Mouse (Mus musculus): ENCODE measurements around the gene Cog1.

Gene Cog1

DNA sequence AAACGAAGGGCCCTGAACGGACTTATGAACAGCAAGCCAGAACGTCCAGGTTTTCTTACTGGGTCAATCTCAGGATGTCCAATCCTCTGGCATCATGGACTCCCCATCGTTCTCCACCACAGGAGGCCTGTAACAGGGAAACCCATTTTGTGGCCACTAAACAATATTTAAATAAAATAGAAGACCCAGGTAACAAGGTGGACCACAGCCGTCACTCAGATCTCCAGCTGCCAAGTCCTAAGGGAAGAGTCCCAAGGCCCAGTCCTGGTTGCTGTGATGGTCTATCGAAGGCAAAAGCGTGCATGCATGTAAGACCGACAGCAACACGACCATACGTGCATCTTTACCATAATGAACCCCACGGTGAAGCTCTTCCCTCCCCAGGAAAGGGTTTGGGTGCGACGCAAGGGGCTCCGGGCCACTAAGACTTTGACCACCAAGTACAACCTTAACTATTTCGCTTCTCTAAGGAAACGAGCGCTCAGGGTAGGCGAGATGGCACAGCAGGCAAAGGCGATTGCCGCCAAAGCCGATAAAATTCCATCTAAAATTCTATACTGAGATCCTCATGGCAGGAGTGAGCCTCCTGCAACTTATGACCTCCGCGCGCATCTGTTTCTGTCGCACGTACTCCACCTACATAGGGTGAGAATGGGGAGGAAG is at the start of gene Cog1:
TSS of gene Cog1 (plus strand) at position 480 of the 663 bp plus-strand sequence.
- peak in 1 of 2 experiments; percentile 27 for DNase-seq

DNA sequence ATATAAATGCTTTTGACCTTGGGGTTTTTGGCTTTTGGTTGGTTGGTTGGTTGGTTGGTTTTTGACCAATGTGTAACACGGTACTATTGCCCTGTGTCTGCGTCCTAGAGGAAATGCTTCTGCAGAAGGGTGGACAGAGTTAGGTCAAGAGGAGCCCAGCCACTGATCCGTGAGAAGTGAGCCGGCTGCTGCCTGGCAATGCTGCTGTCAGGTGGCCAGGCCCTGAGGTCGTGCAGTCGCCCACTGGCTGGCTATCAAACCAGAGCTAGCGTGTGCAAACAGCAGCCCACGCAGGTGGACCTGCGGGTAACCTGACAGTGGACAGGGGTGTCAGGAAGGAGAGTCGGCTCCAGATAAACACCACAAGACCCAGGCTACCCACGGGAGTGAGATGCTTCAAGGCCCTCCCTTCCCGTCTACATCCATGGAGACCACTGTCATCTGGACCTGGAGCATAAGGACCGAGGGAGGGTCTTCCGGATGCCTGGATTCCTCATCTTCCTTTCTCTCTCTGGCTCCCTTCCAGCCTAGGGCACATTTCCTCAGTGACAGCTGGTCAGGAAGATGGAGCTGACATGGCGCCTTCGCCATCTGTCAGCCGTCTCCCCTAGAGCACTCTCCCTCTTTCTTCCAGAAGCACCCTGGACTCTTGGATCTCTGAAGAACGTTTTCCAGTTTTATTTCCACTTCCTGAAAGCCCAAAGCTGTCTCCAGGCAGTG is 48.3 kb upstream of the Cog1 start:
- DNase-seq, result no peak

DNA sequence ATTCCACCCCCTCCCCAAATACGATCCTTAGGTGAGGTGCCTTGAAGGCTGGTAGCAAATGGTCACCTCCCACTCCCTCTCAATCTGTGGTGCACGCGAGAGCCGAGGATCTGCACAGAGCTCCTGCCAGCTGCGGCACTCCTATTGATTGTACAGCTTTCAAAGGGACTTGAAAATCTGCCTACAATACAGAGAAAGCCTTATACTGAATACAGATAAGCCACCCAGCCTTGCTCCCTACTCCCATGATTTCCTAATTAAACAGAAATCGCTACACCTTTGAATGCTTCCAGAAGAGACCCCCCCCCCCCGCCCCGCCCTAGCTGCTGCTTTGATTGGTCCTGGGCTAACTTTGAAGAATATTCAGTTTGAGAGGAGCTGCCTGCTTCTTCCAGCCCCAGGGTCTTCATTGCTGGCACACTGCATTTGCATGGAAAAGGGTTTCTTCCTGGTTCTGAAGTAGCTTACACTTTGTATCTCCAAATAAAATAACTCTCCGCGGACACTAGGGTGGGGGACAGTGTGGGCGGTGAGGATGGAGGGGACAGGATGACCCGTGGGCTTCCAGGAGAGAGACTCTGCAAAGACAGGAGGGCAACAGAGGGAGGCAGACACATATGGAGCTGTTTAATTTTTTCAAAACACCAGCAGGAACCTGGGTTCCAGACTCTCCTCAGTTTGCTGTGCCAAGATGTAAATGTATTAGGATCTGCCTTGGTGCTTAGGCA is 47.2 kb upstream of the Cog1 start:
- no peak for DNase-seq

DNA sequence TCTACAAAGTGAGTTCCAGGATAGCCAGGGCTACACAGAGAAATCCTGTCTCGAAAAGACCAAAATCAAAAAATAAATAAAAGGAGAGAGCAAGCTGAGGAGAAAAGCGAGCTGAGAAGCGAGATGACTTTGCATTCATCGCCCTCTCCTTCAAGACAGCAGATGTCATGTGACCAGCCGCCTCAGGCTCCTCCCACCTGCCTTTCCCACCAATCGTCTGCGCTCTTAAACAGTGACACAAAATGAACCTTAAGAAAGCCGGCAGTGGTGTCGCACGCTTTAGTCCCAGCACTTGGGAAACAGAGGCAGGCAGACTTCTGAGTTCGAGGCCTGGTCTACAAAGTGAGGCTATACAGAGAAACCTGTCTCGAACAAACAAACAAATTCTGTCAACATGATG is 41.4 kb upstream of the Cog1 start:
- no peak for DNase-seq

DNA sequence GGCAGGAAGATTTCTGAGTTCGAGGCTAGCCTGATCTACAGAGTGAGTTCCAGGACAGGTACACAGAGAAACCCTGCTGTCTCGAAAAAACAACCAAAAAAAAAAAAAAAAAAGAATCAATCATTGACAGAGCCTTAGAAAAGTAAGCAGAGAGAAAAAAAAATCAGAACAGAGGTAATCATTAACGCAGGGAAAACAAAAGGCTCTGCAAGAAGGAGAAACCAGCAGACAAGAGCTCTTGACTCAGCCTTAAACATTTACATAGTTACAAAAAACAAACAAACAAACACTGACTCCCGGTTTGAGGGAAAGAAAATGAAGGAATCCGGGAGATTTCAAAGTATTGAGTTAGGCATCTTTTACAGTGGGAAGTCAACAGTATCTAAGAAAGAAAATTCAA is 39.4 kb upstream of the Cog1 start:
- no peak for DNase-seq

DNA sequence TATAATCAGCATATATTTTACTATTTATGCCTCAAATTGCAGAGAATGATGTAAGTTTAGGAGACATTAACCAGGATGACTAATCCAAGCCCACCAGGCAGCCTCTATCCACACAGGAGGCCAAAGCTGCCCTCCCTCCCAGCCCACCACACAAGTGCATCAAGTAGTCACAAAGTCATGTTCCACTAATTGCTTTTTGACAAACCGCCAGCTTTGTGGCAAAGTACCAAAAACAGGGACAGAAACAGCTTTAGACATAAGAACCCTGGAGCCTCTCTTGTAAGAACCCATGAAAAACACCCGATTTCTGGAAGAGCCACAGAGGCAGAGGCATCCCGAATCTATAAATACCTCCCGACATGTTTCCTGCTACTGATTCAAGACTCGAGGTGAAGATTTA is 38.7 kb upstream of the Cog1 start:
- no peak for DNase-seq

DNA sequence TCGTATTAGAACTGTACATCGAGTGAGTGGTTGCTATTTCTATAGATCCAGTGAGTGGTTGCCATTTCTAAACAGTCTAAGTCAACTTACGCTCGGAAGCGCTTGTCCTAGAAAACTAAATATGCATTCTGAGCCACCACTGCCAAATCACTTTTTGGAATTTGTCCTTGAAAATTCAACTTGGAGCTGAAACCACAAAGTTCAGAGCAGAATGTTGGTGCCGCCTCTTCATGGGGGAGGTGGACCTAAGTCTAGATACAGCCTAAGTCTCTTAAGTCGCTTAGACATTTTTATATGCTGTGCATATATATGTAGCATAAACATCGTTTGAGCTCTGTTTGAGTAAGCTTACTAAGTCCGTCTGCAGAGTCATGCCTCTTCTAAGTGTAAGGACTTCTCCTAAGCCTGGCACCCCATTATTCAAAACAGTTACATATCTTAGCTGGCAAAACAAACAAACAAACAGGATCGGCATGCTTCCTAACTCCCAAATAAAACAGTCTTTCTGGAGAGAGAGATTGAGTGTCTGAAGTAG is 37.8 kb upstream of the Cog1 start:
- DNase-seq, result no peak

DNA sequence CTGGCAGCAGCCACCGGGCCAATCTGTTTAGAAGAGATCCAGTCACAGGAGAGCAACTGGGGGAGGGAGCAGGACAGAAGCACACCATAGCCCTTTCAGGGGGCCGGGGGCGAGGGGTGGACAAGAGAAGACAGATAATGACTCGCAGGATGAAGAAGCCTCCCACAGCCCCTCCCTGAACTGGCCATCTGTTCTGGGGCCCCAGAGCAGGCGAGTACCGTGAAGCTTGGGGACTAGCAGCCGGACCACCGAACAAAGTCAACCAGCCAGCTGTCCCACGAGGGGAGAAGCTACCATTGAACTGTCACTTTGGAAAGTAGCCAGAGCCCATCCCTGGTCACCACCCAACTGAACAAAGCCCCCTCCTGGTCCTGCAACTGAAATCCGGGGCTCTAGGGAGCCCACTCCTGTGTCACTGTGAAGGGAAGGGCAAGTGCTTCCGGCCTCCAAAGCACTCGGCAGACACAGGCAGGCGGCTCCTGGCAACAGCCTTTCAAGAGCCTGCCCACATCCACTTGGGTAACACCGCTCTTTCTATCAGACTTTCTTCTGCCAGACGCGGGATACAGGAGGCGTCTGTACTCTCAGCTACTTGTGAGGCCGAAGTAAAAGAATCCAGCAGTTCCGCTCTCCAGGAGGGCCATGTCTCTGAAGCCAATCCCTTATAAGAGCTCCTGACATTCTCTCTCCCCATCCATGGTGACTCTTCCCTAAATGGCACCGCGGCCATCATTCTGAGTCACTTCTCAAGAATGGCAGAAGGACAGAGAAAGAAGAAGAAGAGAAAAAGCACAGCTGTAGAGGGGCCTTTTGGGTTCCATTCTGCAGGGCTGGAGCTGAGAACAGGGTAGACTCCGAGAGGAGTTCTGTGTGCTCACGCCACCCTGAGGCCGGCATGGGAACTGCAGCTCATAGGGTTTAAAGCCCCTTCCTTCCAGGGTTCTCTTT is 37.0 kb upstream of the Cog1 start:
- peak; percentile 73 to 81 for DNase-seq

DNA sequence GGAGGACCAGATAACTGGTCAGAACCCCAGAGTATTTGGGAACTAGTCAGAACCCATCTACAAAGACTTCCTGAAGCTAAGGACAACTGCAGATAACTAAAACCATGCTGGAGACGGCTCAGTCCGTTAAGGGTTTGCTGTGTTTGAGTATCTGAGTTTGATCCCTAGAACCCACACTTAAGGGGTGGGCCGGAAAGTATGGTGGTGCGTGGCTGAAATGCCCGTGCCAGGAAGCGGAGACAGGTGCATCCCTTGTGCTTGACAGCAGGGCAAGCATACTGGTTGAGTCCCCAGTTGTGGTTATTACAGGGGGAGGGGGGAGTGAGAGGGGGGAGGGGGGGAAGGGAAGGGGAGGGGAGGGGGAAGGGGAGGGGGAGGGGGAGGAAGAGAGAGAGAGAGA is 34.5 kb upstream of the Cog1 start:
- peak; percentile 54 to 74 for DNase-seq

DNA sequence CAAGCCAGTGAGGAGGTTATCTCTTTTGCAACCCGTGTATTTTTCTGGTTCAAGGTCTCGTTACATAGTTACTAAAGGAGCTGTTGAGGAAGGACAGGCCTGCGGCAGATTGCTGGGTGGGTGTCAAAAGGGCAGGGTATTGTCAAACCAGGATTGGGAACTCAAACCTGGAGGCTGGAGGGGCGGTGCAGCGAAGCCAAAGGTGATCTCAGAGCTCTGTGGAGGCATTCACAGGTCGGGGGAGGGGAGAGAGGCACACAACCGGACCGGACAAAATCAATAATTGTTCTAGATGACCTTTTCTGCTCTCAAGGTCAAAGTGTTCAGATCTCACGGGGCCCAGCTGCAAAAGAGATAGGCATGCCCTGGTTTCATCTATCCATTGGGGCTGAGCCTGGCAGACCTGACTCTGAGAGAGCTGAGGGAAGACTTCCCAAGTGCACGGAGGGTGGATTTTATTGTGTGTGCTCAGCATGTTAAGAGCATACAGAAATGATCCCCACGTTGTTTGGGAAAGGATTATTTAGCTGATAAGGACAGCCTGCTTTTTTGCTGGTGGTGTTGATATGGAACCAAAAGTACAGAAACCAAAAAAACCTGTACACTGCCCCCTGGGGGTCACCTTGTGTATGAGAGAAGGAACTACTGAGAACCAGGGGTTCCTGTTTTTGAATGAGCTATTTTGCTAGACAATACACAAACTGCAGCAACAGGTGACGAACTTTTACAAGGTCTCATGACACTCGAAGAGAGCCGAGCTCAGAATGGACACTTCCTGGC is 31.6 kb upstream of the Cog1 start:
- DNase-seq, result peak; percentile 71 to 79

DNA sequence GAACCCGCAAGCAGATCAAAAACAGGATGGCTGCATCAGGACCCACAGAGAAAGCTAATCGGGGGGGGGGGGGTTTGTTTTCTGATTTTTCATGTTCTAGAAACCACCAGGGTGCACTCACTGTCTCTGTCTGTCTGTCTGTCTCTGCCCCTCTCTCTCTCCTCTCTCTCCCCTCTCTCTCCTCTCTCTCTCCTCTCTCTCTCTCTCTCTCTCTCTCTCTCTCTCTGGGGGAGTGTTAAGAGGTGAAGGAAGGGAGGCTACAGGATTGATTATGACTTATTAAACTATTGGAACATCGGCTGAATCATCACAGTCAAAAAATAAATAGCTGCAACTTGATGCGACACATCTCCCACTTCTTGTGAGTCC is 30.7 kb upstream of the Cog1 start:
- no peak for DNase-seq

DNA sequence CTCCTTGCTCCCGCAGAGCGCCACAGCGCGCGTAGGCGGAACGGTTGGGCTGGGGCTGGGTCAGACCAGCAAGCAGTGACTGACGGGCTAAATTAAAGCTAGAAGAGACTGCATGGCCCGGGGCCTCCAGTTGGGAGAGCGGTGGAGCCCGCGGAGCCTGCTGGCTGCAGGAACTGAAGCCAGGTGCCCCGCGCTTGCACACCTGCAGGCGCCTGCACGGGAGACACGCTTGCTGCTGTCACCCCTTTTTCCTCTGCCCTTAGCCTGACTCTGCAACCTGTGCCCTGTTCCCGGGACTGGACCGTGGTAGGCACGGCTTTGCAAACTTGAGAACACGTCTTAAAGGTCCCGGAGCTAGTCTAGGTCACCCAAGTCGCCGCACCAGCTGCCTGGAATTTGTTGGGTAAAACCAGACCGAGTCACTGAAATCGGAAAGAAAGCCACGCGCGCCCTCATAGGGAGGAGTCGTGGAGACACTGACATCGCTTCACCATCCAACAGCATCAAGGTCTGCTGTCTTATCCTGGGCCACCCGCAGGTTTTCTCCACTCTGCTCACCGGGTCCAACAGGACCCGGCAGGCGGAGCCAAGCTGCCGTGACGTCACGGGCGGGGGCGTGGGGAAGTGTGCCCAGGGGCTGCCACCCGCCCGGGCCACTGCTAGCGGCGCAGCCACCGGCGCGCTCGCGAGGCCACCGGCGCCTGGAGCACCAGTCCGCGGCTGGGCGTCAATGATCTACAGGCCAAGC is 30.1 kb upstream of the Cog1 start, which contains the start of gene Sstr2:
TSS of gene Sstr2 (plus strand) at position 671 of the 748 bp plus-strand sequence.
- DNase-seq, result peak; percentile 84

DNA sequence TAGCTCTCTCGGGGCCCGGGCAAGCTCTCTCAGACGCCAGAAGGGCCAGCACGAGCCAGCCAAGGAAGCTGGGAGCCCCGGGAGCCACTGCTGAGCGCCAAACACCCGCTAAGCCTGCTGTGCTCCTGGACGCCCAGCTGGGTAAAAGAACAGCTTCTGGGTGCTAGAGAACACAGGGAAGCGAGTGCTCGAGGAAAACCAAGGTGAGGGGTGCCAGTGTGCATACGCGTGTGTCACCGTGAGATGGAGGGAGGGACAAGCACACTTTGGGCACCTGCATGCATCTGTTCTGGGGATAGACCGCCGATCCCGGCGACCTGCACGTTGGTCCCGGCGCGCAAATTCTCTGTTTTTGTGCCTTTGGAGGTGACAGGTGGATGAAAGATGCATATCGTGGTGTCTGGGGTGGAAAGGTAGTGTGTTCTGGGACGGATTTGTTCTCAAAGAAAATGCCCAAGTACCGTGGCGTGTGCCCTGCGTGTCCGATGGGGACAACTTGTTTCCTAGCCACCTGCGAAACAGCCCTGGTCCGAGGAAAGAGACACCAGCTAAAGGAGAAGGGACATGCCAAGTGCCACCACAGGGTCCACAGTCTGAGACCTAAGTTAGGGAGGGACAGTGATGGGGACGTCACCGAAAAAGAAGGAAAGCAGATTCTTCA is 29.4 kb upstream of the Cog1 start:
- no peak for DNase-seq

DNA sequence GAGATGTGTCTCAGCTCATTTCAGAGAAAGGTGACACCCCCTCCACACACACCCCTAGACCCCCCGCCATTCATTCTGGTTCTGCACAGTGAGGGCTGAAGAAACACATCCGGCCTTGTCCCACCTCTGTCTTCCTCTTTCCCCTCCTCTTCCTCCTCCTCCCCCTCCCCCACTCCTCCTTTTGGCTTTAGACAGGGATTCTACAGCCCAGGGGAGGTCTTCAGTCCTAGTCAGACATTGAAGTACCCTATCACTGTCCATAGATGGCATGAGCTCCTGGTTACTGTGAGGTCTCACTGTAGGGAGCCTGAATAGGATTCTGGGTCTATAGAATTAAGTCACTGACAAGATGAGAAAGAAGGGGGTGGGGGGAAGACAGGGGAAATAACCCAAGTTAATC is 28.0 kb upstream of the Cog1 start:
- no peak for DNase-seq

DNA sequence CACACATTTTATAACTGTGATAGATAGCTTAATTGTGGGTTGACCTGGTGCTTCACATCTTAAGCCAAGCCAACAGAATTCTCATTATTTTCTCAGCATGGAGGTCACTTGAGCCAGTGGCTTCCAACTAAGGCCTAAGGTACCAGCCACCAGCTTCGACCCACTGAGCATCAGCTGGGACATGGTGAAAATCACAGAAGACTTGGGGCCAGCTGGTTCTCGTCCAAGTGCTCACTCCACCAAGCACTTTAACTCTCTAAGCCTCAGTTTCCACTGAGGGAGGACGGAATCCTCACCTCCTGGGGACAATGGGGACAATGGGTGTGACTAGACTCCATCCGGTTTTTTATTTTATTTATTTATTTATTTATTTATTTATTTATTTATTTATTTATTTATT is 26.9 kb upstream of the Cog1 start:
- no peak for DNase-seq

DNA sequence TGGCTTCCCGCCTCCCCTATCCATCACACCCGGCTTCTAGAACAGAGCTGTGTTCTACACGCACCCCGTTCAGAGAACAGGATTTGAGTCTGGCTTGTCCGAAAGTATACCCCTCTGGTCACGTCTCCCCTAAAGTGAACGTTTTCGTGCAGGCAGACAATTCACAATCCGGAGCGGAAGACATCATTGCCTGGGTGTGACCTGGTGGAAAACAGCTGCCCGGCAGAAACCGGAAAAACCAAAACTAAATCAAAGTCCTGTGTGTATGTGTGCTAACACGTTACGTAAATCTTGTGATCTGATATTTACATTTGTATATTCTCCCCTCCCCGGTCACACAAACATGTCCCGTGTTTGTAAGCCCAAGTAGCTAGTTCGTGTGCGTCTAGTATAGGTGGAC is 23.5 kb upstream of the Cog1 start:
- no peak for DNase-seq

DNA sequence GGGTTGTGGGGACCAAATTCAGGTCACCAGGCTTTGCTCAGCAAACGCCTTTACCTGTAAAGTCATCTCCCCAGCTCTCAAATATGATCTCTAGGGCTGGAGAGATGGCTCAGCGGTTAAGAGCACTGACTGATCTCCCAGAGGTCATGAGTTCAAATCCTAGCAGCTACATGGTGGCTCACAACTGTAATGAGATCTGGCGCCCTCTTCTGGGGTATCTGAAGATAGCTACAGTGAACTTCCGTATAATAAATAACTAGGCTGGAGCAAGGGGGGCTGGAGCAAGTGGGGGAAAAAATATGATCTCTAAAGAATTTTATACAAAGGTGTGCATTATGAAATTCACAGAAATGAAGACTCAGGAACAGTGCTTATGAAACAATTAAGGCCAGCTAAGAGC is 21.2 kb upstream of the Cog1 start:
- peak in 1 of 2 experiments; percentile 19 for DNase-seq

DNA sequence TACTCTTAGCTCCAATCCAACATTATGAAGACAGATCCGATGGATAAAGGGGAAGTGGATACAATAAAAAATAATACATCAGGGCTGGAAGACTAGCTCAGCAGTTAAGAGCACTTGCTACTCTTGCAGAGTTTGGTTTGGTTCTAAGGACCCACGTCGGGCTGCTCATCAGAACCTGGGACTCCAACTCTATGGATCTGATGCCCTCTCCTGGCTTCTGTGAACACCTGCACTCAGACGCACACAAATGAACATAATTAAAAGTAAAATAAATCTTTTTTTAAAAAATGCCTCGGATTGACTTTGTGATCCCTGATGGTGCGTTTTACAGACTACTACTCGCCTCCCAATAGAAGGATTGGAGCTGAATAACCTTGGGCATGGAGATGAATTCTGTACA is 18.3 kb upstream of the Cog1 start:
- DNase-seq, result no peak

DNA sequence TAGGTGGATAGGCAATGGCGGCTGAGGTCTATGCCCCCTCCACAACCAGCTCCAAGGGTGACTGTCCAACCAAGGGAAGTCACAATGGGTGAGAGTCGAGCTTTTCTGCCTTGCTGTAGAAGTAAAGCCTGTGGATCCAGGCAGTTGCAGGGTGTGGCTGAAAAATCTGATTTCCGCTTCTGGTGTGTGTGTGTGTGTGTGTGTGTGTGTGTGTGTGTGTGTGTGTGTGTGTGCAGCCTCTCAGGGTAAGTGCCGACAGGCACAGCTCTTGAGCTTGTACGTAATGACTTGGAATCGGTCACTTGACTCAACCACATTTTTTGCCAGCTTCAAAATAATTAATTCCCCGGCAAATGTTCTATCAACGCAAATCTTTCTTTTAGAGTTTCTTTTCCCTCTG is 17.7 kb upstream of the Cog1 start:
- DNase-seq, result no peak

DNA sequence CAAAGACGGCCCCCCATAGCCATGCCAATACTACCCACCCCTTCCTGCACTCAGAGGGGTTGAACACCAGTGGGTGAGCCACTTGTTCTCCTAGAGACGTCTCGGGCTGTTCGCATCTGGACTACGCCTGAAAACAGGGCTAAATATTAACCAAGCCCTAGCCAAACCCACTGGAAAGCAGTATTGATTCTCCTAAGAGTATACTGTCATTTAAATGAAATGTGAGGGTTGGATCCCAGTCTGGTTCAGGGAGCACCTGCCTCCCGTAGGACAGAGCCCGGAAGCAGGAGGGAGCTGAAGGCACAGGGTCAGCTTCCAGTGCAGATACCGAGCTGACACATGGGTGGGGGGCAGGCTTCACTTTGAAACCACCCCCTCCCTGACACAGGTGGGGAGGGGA is 17.1 kb upstream of the Cog1 start:
- no peak for DNase-seq
